8 mouse cellular contexts compared by ENCODE assay signal in genomic region chr2:160433252-160433651, GRCm38 (mm10).
DNase-seq lines count a peak whose midpoint lies in the region; ATAC-seq and TF ChIP-seq lines count a peak whose summit lies in the region.

No protein-coding gene starts in this region.

- H3K4me1 ChIP-seq in intestine, embryonic 16.5 days (ENCODE audit: control insufficient read depth, insufficient read depth, low read length) = peaks cover 3% of the 10 kb centered on the region; the same call in 1 of the 2 replicates

- intact Hi-C loops in left cerebral cortex, adult 2 months (cut with DNase I) = loop anchor here (1.0 kb wide), 1 partner anchor 18 kb away; no protein-coding TSS in a partner anchor

- no peak for TF ChIP-seq CTCF in left cerebral cortex, adult 2 months (IDR thresholded peaks at IDR 0.05)

- no peak overlapping the region for H3K4me2 ChIP-seq in intestine, embryonic 16.5 days (ENCODE audit: low read depth, low read length)

- H3K36me3 ChIP-seq in intestine, embryonic 16.5 days (ENCODE audit: control insufficient read depth, insufficient read depth, low read length) = no peaks in the 10 kb centered on the region

- peak; percentile 90 for ATAC-seq in intestine, embryonic 16.5 days
- ATAC-seq in megakaryocyte, adult 5-6 weeks (ENCODE audit: poor library complexity, severe bottlenecking) = no peak

- no peak overlapping the region for H3K27ac ChIP-seq in intestine, embryonic 16.5 days (ENCODE audit: low read length)
- no peak overlapping the region; the same call in 1 of the 2 replicates for H3K27ac ChIP-seq in left cerebral cortex, adult 2 months

- 0 out of 2 replicates have a peak overlapping the region, but pooled peaks have one; percentile 23 for H3K9ac ChIP-seq in intestine, embryonic 16.5 days (ENCODE audit: low read depth, low read length)

- no peak overlapping the region for H3K4me3 ChIP-seq in intestine, embryonic 16.5 days (ENCODE audit: low read length)
- no peak overlapping the region for H3K4me3 ChIP-seq in left cerebral cortex, adult 2 months

- 30% methylated on average over 10 of the region's 10 CpGs for WGBS in intestine, embryonic 16.5 days

- DNase-seq in embryo, embryonic 10 days (ENCODE audit: low spot score) = peak; percentile 57
- no peak for DNase-seq in embryo, embryonic 9.5 days (ENCODE audit: extremely low spot score)
- peak; percentile 40 for DNase-seq in cerebellum, adult 11 months
- peak; percentile 13 to 43 for DNase-seq in gastrocnemius, adult 8-10 months (ENCODE audit: low spot score in 2 of 2)
- peak; percentile 74 to 91 for DNase-seq in left cerebral cortex, adult 2 months (ENCODE audit: extremely low spot score in 1 of 2, low spot score in 2 of 2)
- peak; percentile 49 for DNase-seq in neural tube, embryonic 10.5 days (ENCODE audit: extremely low spot score, low spot score)

- no peaks in the 10 kb centered on the region for H3K9me3 ChIP-seq in intestine, embryonic 16.5 days (ENCODE audit: control insufficient read depth, low read length)

- H3K27me3 ChIP-seq in intestine, embryonic 16.5 days (replicated peaks; ENCODE audit: control insufficient read depth, insufficient read depth, low read length) = no peaks in the 10 kb centered on the region
